31 mouse cellular contexts compared by ENCODE assay signal in the genomic region with DNA sequence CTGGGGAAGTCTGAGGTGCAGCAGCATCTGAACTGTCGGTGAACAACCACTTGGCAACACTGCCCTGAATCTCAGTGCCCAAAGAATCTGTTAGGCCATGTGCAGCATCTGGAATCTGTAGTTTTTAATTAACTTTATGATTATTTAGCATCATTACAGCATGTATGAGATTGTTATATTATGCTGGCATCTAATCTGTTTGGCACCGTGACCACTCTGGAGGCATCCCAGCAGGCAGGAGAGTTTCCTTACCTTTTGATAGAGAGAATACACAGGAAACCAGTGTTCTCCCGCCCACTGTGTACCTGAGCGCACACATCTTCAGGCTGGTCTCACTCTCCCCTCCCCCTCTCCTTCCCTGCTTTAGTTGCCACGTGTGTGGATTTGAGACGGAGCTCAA.
DNase-seq lines count a peak whose midpoint lies in the region; ATAC-seq and TF ChIP-seq lines count a peak whose summit lies in the region.
"Had no signal": no experiment of that assay in that cellular context is flagged by ENCODE, and none has a peak within 500 bp of the region (broad histone marks: within the 10 kb centered on the region; RNA-seq: fewer than 3 reads in every experiment).

No protein-coding gene starts in this region.

- intact Hi-C loops in heart, postnatal 14 days (cut with DNase I): no loop called here

- no peak for TF ChIP-seq CTCF in hindbrain, postnatal 0 days (IDR thresholded peaks at IDR 0.05; ENCODE audit: low read depth)

- H3K27ac ChIP-seq in neural tube, embryonic 12.5 days: no peak overlapping the region
- H3K27ac ChIP-seq in hindbrain, postnatal 0 days: no peak overlapping the region
- H3K27ac ChIP-seq: gastrocnemius, adult 2 months; intestine, embryonic 15.5 days; kidney, postnatal 0 days; limb, embryonic 10.5 days; limb, embryonic 15.5 days; liver, embryonic 13.5 days; midbrain, embryonic 13.5 days had no signal

- H3K4me3 ChIP-seq in neural tube, embryonic 12.5 days: no peak overlapping the region
- no peak overlapping the region for H3K4me3 ChIP-seq in hindbrain, postnatal 0 days (ENCODE audit: low read length)
- H3K4me3 ChIP-seq: erythroblast, embryonic 14.5 days; gastrocnemius, adult 2 months; heart, embryonic 12.5 days; intestine, embryonic 15.5 days; limb, embryonic 10.5 days; limb, embryonic 15.5 days; liver, embryonic 13.5 days; megakaryocyte, embryonic 14.5 days; midbrain, embryonic 13.5 days; myocyte had no signal

- H3K4me2 ChIP-seq in neural tube, embryonic 12.5 days (replicated peaks): no peak overlapping the region
- H3K4me2 ChIP-seq in hindbrain, postnatal 0 days (ENCODE audit: low read depth, low read length): no peak overlapping the region
- H3K4me2 ChIP-seq: heart, embryonic 12.5 days; intestine, embryonic 15.5 days; limb, embryonic 15.5 days; liver, embryonic 13.5 days; midbrain, embryonic 13.5 days had no signal

- no peaks in the 10 kb centered on the region for H3K4me1 ChIP-seq in neural tube, embryonic 12.5 days
- no peaks in the 10 kb centered on the region for H3K4me1 ChIP-seq in hindbrain, postnatal 0 days (ENCODE audit: insufficient read depth, low read length)
- H3K4me1 ChIP-seq: heart, embryonic 12.5 days; limb, embryonic 10.5 days; limb, embryonic 15.5 days; liver, embryonic 13.5 days; megakaryocyte, embryonic 14.5 days; midbrain, embryonic 13.5 days had no signal

- no peak overlapping the region for H3K9ac ChIP-seq in neural tube, embryonic 12.5 days
- no peak overlapping the region for H3K9ac ChIP-seq in hindbrain, postnatal 0 days (replicated peaks; ENCODE audit: low read length)
- H3K9ac ChIP-seq: heart, embryonic 12.5 days; intestine, embryonic 15.5 days; limb, embryonic 15.5 days; liver, embryonic 13.5 days; midbrain, embryonic 13.5 days had no signal

- peak; percentile 44 for DNase-seq in layer of hippocampus, adult 11-12 months (ENCODE audit: low spot score)
- DNase-seq in layer of hippocampus, postnatal 25 days (ENCODE audit: extremely low spot score in 1 of 2, low spot score in 1 of 2): no peak
- DNase-seq in neural tube, embryonic 10.5 days (ENCODE audit: extremely low spot score, low spot score): no peak
- DNase-seq in hindbrain, postnatal 0 days (ENCODE audit: low spot score): no peak
- DNase-seq in heart, postnatal 14 days: no peak
- DNase-seq in MN1 (ENCODE audit: low spot score): no peak
- DNase-seq: adrenal gland, postnatal 25 days; cerebellum, adult 2 months; cerebellum, postnatal 14 days; gastrocnemius, adult 2 months; gastrocnemius, postnatal 36 days; heart, adult 18-20 months; kidney, adult 2 months; kidney, postnatal 4 days; liver, embryonic 13.5 days; lung, adult 18-20 months; lung, postnatal 4 days; right cerebral cortex, adult 18-20 months; spleen, adult 18-20 months had no signal

- ATAC-seq in neural tube, embryonic 12.5 days (ENCODE audit: low FRiP score, low read depth): 0 out of 2 replicates have a peak, but pooled peaks have one; percentile 33
- peak; percentile 28; the same call in 1 of the 2 replicates for ATAC-seq in hindbrain, postnatal 0 days
- ATAC-seq: forebrain, embryonic 16.5 days; intestine, embryonic 15.5 days; lung, postnatal 0 days; midbrain, embryonic 13.5 days had no signal

- 90% methylated on average over 6 of the region's 6 CpGs for WGBS in neural tube, embryonic 12.5 days
- 70% methylated on average over 6 of the region's 6 CpGs for WGBS in hindbrain, postnatal 0 days

- H3K36me3 ChIP-seq in neural tube, embryonic 12.5 days: peaks cover 58% of the 10 kb centered on the region
- peaks cover 10% of the 10 kb centered on the region for H3K36me3 ChIP-seq in hindbrain, postnatal 0 days (ENCODE audit: insufficient read depth, low read length)

- H3K27me3 ChIP-seq in neural tube, embryonic 12.5 days (replicated peaks): no peaks in the 10 kb centered on the region
- no peaks in the 10 kb centered on the region for H3K27me3 ChIP-seq in hindbrain, postnatal 0 days (ENCODE audit: insufficient read depth, low read length)
- H3K27me3 ChIP-seq: heart, embryonic 12.5 days; intestine, embryonic 15.5 days; limb, embryonic 15.5 days; liver, embryonic 13.5 days; megakaryocyte, embryonic 14.5 days; midbrain, embryonic 13.5 days had no signal

- H3K9me3 ChIP-seq in neural tube, embryonic 12.5 days: no peaks in the 10 kb centered on the region
- no peaks in the 10 kb centered on the region for H3K9me3 ChIP-seq in hindbrain, postnatal 0 days (ENCODE audit: low read length)
- H3K9me3 ChIP-seq: heart, embryonic 12.5 days; intestine, embryonic 15.5 days; limb, embryonic 10.5 days; limb, embryonic 15.5 days; liver, embryonic 13.5 days; megakaryocyte, embryonic 14.5 days; midbrain, embryonic 13.5 days had no signal
